Mouse (Mus musculus) adrenal gland, adult (tissue): Measurements from ENCODE around the gene Ppia.
"Not testable (repeated sequence)": the region's sequence is repeated elsewhere in the genome, so short reads cannot be mapped to it uniquely, and the experiment has no call there.

ENCODE experiments used
- DNase-seq, 2 experiments: peaks; one replicate each; pipeline ENCODE4 v3.0.0; 2022 to 2023; ENCODE audit warnings: low spot score in 1 of 2; ENCODE audit not compliant: inconsistent age in 2 of 2

The Ppia gene

DNA sequence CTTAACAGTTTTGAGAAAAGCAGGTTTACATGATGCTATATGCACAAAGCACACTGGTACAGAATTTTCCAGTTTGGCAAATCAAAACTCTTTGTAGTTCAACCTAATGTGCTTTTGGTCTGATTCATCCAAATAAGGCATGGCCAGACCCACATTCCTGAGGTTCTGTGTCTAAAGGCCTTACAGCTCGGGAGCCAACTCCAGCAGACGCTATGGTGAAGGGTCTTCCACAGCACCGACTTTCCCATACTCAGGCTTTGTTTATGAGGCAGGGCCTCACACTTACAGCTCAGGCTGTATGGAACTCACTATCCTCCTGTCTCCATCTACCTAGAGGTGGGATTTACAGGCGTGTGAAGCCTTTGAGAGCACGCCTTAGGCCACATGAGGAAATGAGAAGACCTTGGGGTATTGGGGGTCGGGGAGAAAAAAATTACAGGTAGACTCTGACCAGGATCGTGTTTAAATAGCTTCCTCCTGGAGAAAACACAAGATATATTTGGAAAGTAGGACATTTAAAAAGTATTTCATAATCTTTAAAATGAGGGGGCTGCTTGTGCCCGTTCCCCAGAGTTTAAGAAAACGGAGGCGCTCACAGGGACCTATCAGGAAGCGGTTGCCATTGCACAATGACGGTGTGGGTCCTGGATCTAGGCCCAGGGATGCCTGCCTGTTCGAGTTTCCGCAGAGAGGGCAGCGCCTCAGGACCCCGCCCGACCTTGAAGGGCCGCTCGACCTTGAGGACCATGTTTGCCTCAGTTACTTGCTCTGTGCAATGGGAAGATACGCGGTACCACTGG is at the start of gene Ppia:
Gene Ppia (plus strand): TSS at position 693 of the 800 bp plus-strand sequence.
- no peak for DNase-seq

DNA sequence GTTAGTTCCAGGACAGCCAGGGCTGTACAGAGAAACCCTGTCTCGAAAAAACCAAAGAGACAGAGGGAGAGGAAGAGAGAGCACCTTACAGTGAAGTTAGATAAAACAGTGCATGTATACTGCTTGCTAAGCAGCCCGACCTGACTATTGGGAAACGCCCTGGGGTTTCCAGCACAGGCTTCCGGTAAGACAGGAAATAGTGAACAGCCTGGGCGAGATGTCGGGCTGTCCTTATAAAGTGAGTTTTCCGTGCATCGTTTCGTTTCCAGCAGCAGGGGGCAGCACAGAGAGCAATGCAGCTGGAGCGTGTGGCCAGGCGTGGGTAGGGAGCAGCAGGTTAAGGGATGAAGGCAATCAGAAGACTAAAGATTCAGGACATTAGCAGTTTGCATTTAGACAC is 49.4 kb upstream of the Ppia start:
- DNase-seq: peak; percentile 77 to 89

DNA sequence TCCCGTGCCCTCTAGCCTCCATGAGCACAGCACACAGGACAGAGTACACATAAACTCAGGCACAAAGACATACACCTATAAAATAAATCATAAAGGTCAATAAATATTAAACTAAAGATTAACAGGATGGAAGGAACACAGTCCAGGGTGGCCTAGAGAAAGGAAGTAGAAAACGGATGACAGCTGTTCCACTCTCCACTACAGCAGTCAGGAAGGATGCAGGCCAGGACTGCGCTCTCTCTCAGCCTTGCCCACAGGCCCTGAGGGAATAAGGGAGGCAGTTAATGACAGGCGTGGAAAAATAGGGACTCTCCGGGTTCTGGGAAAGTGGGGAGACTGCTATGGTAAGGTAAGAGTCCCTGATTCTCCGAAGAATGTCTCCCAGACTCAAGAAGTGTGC is 48.8 kb upstream of the Ppia start:
- no peak for DNase-seq

DNA sequence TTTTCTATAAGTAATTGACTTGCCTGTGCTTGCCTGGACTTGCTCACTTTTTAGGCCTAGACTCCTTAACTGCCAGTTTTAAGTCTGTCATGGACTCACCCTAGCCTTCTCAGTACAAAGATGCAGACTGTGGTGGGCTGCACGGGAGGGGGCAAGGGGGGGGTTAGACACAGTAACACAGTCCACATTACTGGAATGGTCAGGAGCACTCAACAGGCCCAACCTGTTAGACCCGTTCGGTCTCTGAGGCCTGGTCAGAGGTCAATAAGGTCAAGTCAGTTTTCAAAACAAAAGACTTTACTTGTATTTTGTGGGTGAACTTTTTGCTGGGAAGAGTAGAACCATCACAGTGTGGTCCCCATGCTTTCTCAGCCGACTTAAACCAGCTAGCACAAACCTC is 48.1 kb upstream of the Ppia start:
- no peak for DNase-seq

DNA sequence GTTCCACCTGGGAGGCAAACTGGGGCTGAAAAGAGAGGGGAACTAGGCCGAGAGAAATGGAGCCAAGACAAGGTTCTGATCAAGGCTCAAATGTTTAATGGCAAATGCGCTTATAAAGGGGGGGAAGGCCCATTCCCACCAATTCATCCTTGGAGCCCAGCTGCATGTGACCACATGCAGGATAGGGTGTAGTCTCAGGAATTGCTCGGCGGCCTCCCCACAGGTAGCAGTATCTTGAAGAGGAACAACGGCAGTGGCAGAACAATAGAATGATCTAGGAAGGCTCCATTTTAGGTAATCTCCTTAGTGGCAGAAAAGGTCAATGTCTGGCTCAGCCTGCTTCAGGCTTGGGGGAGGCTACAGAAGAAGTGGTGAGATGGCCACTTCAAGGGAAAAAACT is 47.3 kb upstream of the Ppia start:
- DNase-seq: not testable (repeated sequence)

DNA sequence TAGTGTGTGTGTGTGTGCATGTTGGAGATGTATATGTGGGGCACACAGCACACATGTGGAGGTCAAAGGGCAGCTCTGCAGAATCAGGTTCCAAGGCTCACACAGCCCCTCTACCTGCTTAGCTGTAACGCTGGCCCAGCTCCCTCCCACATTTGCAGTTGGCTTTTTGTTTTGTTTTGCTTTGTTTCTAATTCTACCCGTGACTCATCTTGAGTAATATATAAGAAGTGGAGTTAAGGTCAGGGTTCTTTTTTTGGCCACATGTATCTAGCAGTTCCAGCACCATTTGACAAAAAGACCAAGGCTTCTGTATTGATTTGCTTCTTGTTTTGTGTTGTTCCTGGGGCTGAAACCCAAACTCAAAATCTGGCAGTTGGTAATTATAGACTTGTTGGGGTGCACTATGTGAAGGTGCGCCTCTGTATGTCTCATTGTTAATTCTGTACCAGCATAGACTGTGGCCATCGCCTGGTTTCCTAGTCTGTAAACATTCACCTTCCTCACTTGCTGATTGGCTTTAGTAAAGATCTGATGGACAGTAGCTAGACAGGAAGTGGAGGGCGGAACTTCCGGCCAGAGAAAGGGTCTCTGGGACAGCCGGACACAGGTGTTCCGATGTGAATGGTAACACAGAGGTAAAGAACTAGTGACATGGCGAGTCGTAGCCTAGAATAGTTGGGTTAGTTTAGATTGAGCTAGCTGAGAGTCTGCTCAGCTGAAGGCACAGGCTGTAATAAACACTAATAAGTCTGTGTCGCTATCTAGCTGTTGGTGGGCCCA is 43.7 kb upstream of the Ppia start:
- DNase-seq: peak in 1 of 2 experiments; percentile 67

DNA sequence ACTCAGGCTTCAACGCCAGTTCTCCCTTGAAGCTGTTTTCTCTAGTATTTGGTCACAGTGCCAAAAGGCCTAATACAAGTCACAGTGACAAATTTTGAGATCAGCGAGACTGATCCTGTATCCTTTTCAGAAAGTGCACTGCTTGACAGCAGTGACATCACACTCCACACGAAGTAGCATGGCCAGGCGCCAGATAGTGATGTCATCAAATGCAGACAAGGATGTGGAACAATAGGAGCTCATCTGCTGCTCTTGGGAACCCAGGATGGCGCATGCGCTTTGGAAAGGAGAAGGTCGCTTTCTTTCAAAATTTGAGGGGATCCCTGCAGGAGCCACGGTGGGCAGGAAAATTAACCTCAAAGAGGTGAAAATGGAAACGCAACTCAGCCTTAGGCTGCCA is 42.5 kb upstream of the Ppia start:
- DNase-seq: no peak

DNA sequence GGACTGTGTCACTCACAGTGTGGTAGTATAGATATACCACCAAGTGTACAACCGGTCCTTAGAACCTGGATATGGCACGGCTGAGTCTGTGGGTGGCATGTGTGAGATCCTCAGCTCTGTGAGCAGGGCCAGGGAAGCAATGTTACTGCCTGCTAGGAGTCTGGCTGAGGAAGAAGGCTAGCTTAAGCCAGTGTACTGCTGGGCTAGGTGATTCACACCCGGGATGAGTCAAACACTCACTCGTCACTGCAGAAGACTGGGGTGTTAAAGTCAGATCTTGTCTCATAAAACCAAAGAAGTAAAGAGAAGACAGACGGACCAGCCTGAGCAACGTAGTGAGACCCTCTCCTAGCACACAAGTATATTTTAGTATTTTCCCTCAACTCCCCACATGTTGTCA is 34.3 kb upstream of the Ppia start:
- peak; percentile 46 to 65 for DNase-seq

DNA sequence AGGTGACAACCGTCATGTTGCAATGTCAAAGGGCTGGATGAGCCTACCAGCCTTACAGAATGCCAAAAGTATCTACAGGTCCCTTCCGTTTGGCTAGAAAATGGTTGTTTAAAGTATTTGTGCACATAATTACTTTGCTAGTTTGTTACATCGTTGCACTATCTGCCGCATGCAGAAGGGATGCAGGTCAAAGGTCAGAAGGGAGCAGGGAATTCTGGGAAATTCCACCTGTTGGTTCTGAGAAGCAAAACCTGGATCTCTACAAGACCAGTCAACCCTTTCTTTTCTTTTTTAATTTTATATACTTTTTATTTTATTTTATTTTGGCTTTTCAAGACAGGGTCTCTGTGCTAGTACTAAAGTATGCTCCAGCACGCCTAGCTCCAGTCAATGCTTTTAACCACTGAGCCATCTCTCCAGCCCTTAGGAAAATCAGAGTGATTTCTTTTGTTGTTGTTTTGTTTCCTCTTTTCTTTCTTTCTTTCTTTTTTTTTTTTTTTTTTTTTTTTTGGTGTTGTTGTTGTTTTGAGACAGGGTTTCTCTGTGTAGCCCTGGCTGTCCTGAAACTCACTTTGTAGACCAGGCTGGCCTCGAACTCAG is 27.0 kb upstream of the Ppia start:
- DNase-seq: peak in 1 of 2 experiments; percentile 41

DNA sequence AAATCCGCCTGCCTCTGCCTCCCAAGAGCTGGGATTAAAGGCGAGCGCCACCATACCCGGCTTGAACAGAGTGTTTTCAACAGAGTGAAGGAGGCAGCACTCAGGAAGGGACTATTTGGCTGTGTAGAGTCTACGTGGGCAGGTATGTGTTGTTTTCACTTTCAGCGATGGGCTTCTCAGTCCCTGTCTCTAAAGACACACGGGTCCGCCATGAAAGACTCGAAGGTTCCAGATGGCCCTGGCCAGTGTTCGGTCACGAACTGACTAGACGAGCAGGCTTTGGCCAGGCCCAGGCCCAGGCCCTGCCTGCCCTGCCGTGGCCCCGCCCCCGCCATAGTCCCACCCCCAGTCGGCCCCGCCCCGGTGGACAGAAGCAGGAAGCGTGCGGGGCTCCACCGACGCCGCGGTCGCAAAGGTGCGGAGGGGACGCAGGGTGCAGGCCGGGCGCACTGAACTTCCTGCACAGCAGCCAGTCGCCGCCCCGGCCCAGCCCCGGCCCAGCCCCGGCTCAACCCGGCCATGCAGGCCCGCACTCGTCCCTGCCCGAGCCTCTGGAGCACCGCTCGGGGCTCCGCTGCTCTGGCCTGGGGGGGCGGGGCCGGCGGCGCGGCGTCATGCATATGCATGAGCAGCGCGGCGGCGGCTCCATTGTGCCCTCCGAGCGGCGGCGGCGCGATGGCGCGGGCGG is 26.4 kb upstream of the Ppia start, which contains the start of gene Zmiz2:
Gene Zmiz2 (plus strand): TSS at position 349 of the 688 bp plus-strand sequence.
- DNase-seq: peak; percentile 97 to 99

DNA sequence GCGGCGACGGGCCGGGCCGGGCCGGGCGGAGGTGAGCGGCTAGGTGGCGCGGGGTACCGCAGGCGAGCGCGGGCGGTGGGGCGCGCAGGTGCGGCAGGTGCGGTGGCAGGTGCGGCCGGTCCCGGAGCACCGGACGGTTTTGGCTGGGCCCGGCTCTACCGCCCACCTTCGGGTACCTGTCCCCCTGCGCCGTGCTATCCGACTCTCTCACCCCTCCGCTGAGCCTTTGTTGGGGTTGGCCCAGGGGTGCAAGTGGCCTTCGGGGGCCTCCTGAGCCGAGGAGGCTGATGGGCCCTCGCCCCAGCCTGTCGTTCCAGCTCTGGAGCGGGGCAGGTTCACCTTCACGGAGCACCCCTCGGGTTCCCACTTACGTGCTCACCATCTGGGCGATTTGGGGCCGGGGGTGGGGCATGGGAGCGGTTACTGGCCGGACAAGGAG is 25.7 kb upstream of the Ppia start:
- DNase-seq: no peak

DNA sequence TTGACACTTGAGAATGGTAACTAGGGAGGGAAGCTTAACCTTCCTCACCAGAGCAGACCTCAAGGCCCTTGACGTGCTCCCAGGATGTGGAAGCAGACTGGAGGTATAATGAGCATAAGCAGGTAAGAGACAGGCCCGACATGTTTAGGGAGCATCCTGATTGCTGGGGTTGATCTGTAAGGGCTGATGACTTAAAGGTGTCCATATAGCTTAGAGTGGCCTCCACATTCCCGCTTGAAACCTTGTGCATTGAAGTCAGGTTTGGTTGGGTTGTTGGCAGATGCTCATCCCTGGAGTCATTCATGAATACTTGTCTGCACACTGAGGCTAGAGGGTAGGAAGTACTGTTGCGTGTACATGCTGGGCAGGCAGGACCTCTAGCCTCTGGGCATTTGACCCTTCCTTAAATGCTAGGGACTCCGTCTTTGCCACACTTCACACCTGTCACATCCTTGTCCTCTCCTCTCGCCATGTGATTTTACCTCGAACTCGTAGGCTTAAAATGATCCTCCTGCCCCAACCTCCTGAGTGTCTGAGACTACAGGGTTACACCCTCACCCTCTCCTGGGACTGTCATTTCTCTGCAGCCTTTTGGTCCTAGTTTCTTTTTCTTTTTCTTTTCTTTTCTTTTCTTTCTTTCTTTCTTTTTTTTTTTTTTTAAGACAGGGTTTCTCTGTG is 24.7 kb upstream of the Ppia start:
- DNase-seq: no peak

DNA sequence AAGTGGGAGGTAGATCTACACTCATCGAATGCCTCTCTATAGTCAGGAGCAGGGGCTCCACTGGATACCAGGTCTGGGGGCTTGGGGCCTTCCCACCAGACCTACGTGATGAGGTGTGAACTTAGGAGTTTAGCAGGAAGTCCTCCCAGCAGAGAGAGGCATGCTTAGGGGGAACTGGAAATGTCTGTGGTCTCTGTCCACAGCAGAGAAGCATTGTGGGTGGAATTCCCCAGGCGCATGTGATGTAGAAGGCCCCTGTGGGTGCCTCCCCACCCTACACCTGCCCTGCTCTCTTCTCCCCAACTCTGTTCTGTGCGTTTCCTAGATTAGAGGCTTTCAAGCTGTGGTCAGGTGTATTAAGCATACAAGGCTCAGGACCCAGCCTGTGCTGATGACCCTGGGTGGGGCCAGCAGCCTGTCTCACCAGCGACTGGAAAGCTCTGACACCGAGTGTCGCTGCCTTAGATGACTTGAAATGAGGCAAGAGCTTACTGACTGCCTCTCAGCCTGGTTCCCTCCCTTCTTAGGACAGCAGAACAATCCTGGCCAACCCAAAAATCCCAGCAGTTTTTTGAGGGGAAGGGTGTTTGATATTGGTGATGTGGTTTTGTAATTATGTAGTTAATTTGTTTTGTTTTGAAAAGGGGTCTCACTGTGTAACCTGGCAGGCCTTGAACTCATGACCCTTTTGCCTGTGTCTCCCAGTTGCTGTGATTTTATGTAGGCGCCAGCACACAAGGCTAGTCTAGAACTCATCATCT is 23.5 kb upstream of the Ppia start:
- DNase-seq: no peak

DNA sequence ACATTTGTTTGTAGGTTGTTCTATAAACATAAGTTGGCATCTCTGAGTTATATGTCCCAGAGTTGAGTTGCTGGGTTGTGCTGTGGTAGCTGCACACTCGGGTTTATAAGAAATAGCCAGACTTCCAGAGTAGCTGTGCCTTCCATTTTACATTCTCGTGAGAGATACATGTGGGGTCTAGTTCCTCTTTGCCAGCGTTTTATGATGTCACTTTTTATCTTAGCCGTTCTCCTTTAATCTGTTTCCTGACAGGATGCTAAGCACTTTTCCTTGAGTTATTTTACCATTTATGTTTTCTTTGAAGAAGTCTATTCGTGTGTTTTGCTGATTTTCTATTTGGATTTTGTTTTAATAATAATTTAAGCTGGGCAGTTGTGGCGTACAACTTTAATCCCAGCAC is 22.4 kb upstream of the Ppia start:
- no peak for DNase-seq

DNA sequence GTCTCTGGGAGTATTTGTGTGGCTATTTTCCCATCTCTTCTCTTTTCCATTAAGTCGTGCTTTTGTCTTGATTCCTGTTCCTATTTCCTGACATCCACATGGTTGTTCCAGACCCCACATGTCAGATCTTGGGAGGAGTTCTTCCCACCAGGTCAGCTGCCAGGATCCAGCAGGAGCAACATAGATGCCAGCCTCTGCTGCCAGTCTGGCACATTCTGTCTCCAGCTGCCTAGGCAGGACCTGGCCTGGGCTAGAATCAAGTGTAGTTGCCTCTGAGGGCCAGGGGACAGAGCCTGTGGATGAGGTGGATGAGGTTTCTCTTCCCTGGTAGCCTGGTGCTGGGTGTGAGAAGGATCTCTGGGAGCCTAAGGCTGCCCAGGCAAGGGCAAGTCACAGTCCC is 21.4 kb upstream of the Ppia start:
- DNase-seq: peak in 1 of 2 experiments; percentile 21

DNA sequence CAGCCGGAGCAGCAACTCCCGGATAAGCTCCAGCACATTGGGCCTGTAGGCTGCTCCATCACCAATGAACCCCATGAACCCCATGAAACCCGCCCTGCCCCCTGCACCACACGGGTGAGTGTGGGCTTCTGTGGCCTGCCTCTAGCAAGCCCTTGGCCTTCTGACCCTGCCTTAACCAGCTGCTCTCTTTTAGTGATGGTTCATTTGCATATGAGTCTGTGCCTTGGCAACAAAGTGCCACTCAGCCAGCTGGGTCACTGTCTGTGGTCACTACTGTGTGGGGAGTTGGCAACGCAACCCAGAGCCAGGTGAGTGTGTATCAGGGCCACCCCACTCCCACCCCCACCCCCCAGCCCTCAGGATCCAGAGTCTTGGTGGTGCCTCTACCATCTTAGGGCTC is 19.7 kb upstream of the Ppia start:
- peak in 1 of 2 experiments; percentile 22 for DNase-seq

DNA sequence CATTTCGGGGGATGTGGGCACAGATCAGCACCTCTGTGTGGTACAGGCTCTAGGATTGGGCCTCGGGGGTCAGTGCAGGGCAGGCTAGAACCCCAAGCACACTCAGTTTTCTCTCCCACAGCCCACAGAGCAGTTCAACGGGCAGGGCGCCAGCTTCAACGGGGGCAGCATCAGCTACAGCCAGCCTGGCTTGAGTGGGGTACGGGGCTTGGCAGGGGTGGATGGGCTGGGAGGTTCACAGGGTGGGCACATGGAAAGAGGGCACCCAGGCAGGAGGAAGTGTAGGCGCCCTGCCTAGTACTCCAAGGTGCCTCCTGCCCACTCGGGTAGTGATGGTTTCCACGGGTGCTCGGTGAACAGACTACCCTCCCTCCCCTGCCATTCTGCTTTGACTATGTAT is 17.1 kb upstream of the Ppia start:
- DNase-seq: no peak

DNA sequence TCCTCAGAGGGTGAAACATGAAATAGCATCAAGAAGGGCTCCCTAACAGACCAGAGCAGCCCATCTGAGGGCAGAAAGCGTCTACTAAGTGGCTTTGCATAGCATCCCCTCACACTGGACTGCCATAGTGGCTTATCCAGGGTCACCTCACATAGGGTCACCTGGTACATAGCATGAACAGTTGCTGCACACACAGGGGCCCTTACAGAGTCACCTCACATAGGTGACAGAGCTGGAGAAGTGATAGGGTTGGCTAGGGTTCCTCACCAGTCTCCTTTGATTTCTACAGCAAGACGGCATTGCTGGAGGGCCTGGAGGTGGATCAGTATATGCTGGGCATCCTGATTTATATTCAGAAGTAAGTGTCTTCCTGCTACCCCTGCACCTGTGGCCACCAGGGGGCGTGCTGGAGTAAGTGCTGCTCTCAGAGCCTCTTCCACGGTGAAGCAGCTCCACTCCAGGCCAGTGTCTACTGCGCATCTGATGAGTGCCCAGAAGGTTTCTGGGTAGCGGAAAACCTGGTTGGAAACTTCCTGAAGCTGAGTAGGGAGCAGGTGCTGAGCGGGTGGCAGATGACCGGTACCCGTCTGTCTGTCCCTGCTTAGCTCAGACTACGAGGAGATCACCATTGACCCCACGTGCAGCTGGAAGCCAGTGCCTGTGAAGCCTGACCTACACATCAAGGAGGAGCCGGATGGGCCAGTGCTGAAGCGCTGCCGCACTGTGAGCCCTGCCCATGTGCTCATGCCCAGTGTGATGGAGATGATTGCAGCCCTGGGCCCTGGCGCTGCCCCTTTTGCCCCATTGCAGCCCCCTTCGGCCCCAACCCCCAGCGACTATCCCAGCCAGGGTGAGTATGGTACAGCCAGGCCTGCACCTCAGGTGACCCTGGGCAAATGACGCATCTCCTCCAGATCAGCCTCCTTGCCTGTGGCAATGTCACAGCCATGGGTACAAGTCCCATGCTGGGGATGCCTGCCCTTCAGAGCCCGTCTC is 12.4 kb upstream of the Ppia start:
- DNase-seq: peak; percentile 75 to 90
